Mouse (Mus musculus): ENCODE data around the gene Snph. TPM values are rescaled to one million over a fixed set of nuclear protein-coding genes. Genes with fewer than 3 reads are reported as not detected.

Gene Snph
- polyA plus RNA-seq (2014; fragmentation: Nextera tagmentation; extraction: Ambion mirVana), result 29.7 and 33.1 TPM in 2 replicates

GRCm38 (mm10) chr2:151632159-151632814 is at the start of gene Snph:
Gene Snph (minus strand): TSS chr2:151632593.
- H3K9ac ChIP-seq (replicated peaks; ENCODE audit: low read depth, low read length), result peak within 1 kb of the TSS; percentile 92
- ATAC-seq (ENCODE audit: low read depth), result peak; percentile 92
- H3K27ac ChIP-seq (ENCODE audit: low read depth, low read length), result peak within 1 kb of the TSS; percentile 94
- peaks cover 12% of the 10 kb centered on the region; the same call in 1 of the 2 replicates for H3K4me1 ChIP-seq (ENCODE audit: control insufficient read depth, insufficient read depth, low read length)
- peak within 1 kb of the TSS; percentile 86 for H3K4me3 ChIP-seq (ENCODE audit: low read depth, low read length)
- H3K27me3 ChIP-seq (ENCODE audit: control insufficient read depth, insufficient read depth, low read length), result no peaks in the 10 kb centered on the region
- WGBS, result under 1% methylated on average over 33 of the region's 47 CpGs
- no peaks in the 10 kb centered on the region for H3K9me3 ChIP-seq (ENCODE audit: control insufficient read depth, low read length)
- H3K4me2 ChIP-seq (ENCODE audit: low read depth, low read length), result peak within 1 kb of the TSS; percentile 41
- no peaks in the 10 kb centered on the region for H3K36me3 ChIP-seq (ENCODE audit: control insufficient read depth, insufficient read depth, low read length)

- H3K27me3 ChIP-seq (ENCODE audit: control insufficient read depth, insufficient read depth, low read length), result no peaks in the 10 kb centered on the region
- H3K4me3 ChIP-seq (ENCODE audit: low read depth, low read length), result no peak overlapping the region
- ATAC-seq (ENCODE audit: low read depth), result no peak
- no peaks in the 10 kb centered on the region for H3K4me1 ChIP-seq (ENCODE audit: control insufficient read depth, insufficient read depth, low read length)
- no peaks in the 10 kb centered on the region for H3K9me3 ChIP-seq (ENCODE audit: control insufficient read depth, low read length)
- H3K27ac ChIP-seq (ENCODE audit: low read depth, low read length), result no peak overlapping the region
- no peak overlapping the region for H3K9ac ChIP-seq (replicated peaks; ENCODE audit: low read depth, low read length)
- no peak overlapping the region for H3K4me2 ChIP-seq (ENCODE audit: low read depth, low read length)
- no peaks in the 10 kb centered on the region for H3K36me3 ChIP-seq (ENCODE audit: control insufficient read depth, insufficient read depth, low read length)
- WGBS, result 65% methylated on average over 2 of the region's 2 CpGs
Measured at GRCm38 (mm10) chr2:151676234-151676633, 43.8 kb upstream of the Snph start.

GRCm38 (mm10) chr2:151670968-151671329 is 38.6 kb upstream of the Snph start:
- Histone ChIP-seq H3K36me3 (ENCODE audit: control insufficient read depth, insufficient read depth, low read length) (no peaks in the 10 kb centered on the region), H3K4me3 (ENCODE audit: low read depth, low read length) (no peak overlapping the region), H3K27ac (ENCODE audit: low read depth, low read length) (no peak overlapping the region), H3K4me1 (ENCODE audit: control insufficient read depth, insufficient read depth, low read length) (no peaks in the 10 kb centered on the region), H3K9ac (replicated peaks; ENCODE audit: low read depth, low read length) (no peak overlapping the region), H3K27me3 (ENCODE audit: control insufficient read depth, insufficient read depth, low read length) (no peaks in the 10 kb centered on the region), H3K9me3 (ENCODE audit: control insufficient read depth, low read length) (no peaks in the 10 kb centered on the region), H3K4me2 (ENCODE audit: low read depth, low read length) (no peak overlapping the region)
- ATAC-seq (ENCODE audit: low read depth), result peak; percentile 38
- 50% methylated on average over 1 of the region's 1 CpGs for WGBS

GRCm38 (mm10) chr2:151670026-151670967 is 37.9 kb upstream of the Snph start:
- peak; percentile 75 for ATAC-seq (ENCODE audit: low read depth)
- Histone ChIP-seq H3K4me1 (ENCODE audit: control insufficient read depth, insufficient read depth, low read length) (no peaks in the 10 kb centered on the region), H3K27ac (ENCODE audit: low read depth, low read length) (no peak overlapping the region), H3K9ac (replicated peaks; ENCODE audit: low read depth, low read length) (0 out of 2 replicates have a peak overlapping the region, but pooled peaks have one; percentile 7), H3K36me3 (ENCODE audit: control insufficient read depth, insufficient read depth, low read length) (no peaks in the 10 kb centered on the region), H3K4me3 (ENCODE audit: low read depth, low read length) (peak overlapping the region; percentile 9; the same call in 1 of the 2 replicates), H3K27me3 (ENCODE audit: control insufficient read depth, insufficient read depth, low read length) (no peaks in the 10 kb centered on the region), H3K4me2 (ENCODE audit: low read depth, low read length) (peak overlapping the region; percentile 29; the same call in 1 of the 2 replicates), H3K9me3 (ENCODE audit: control insufficient read depth, low read length) (no peaks in the 10 kb centered on the region)
- WGBS, result 34% methylated on average over 47 of the region's 48 CpGs

GRCm38 (mm10) chr2:151668433-151668832 is 36.0 kb upstream of the Snph start, which contains the start of gene Rad21l:
Gene Rad21l (minus strand): TSS chr2:151668533.
- Histone ChIP-seq H3K4me1 (ENCODE audit: control insufficient read depth, insufficient read depth, low read length) (no peaks in the 10 kb centered on the region), H3K4me3 (ENCODE audit: low read depth, low read length) (no peak within 1 kb of the TSS), H3K4me2 (ENCODE audit: low read depth, low read length) (no peak within 1 kb of the TSS), H3K27ac (ENCODE audit: low read depth, low read length) (no peak within 1 kb of the TSS), H3K9ac (replicated peaks; ENCODE audit: low read depth, low read length) (no peak within 1 kb of the TSS), H3K36me3 (ENCODE audit: control insufficient read depth, insufficient read depth, low read length) (no peaks in the 10 kb centered on the region), H3K9me3 (ENCODE audit: control insufficient read depth, low read length) (no peaks in the 10 kb centered on the region), H3K27me3 (ENCODE audit: control insufficient read depth, insufficient read depth, low read length) (no peaks in the 10 kb centered on the region)
- no peak for ATAC-seq (ENCODE audit: low read depth)
- 82% methylated on average over 3 of the region's 3 CpGs for WGBS

GRCm38 (mm10) chr2:151652053-151652452 is 19.7 kb upstream of the Snph start:
- 72% methylated on average over 1 of the region's 1 CpGs for WGBS

GRCm38 (mm10) chr2:151636015-151636402 is 3.6 kb upstream of the Snph start:
- no peaks in the 10 kb centered on the region for H3K9me3 ChIP-seq (ENCODE audit: control insufficient read depth, low read length)
- 75% methylated on average over 2 of the region's 2 CpGs for WGBS
- no peak for ATAC-seq (ENCODE audit: low read depth)

More at GRCm38 (mm10) chr2:151652053-151652452, 19.7 kb upstream of the Snph start:
- H3K4me2 ChIP-seq (ENCODE audit: low read depth, low read length), result no peak overlapping the region
- no peaks in the 10 kb centered on the region for H3K27me3 ChIP-seq (ENCODE audit: control insufficient read depth, insufficient read depth, low read length)
- no peak for ATAC-seq (ENCODE audit: low read depth)
- no peak overlapping the region for H3K4me3 ChIP-seq (ENCODE audit: low read depth, low read length)
- H3K27ac ChIP-seq (ENCODE audit: low read depth, low read length), result no peak overlapping the region
- no peaks in the 10 kb centered on the region for H3K36me3 ChIP-seq (ENCODE audit: control insufficient read depth, insufficient read depth, low read length)
- H3K4me1 ChIP-seq (ENCODE audit: control insufficient read depth, insufficient read depth, low read length), result no peaks in the 10 kb centered on the region
- H3K9me3 ChIP-seq (ENCODE audit: control insufficient read depth, low read length), result no peaks in the 10 kb centered on the region
- no peak overlapping the region for H3K9ac ChIP-seq (replicated peaks; ENCODE audit: low read depth, low read length)

GRCm38 (mm10) chr2:151635362-151636014 is 3.1 kb upstream of the Snph start:
- WGBS, result 64% methylated on average over 9 of the region's 9 CpGs
- H3K27me3 ChIP-seq (ENCODE audit: control insufficient read depth, insufficient read depth, low read length), result no peaks in the 10 kb centered on the region
- H3K9me3 ChIP-seq (ENCODE audit: control insufficient read depth, low read length), result no peaks in the 10 kb centered on the region
- H3K9ac ChIP-seq (replicated peaks; ENCODE audit: low read depth, low read length), result no peak overlapping the region
- H3K4me3 ChIP-seq (ENCODE audit: low read depth, low read length), result no peak overlapping the region
- no peak overlapping the region for H3K27ac ChIP-seq (ENCODE audit: low read depth, low read length)
- no peak for ATAC-seq (ENCODE audit: low read depth)
- H3K36me3 ChIP-seq (ENCODE audit: control insufficient read depth, insufficient read depth, low read length), result no peaks in the 10 kb centered on the region
- peaks cover 9% of the 10 kb centered on the region; the same call in 1 of the 2 replicates for H3K4me1 ChIP-seq (ENCODE audit: control insufficient read depth, insufficient read depth, low read length)
- H3K4me2 ChIP-seq (ENCODE audit: low read depth, low read length), result no peak overlapping the region

More at GRCm38 (mm10) chr2:151636015-151636402, 3.6 kb upstream of the Snph start:
- no peak overlapping the region for H3K27ac ChIP-seq (ENCODE audit: low read depth, low read length)
- H3K36me3 ChIP-seq (ENCODE audit: control insufficient read depth, insufficient read depth, low read length), result no peaks in the 10 kb centered on the region
- no peak overlapping the region for H3K4me2 ChIP-seq (ENCODE audit: low read depth, low read length)
- no peak overlapping the region for H3K9ac ChIP-seq (replicated peaks; ENCODE audit: low read depth, low read length)
- H3K27me3 ChIP-seq (ENCODE audit: control insufficient read depth, insufficient read depth, low read length), result no peaks in the 10 kb centered on the region
- no peak overlapping the region for H3K4me3 ChIP-seq (ENCODE audit: low read depth, low read length)
- H3K4me1 ChIP-seq (ENCODE audit: control insufficient read depth, insufficient read depth, low read length), result peaks cover 5% of the 10 kb centered on the region; the same call in 1 of the 2 replicates

All from neural tube, embryonic 14.5 days (tissue).